Mouse (Mus musculus) c-Kit-positive CD71-negative TER-119-negative erythroid progenitor cells, embryonic 14.5 days (primary cell): ENCODE data around the gene Acox2.
A peak's percentile ranks its signal among the peaks of the same experiment; 100 is the strongest.

Experiments used
- DNase-seq: peaks from one replicate; pipeline ENCODE4 v3.0.0-alpha.2; 2013; ENCODE audit warnings: low read depth

Gene Acox2

DNA sequence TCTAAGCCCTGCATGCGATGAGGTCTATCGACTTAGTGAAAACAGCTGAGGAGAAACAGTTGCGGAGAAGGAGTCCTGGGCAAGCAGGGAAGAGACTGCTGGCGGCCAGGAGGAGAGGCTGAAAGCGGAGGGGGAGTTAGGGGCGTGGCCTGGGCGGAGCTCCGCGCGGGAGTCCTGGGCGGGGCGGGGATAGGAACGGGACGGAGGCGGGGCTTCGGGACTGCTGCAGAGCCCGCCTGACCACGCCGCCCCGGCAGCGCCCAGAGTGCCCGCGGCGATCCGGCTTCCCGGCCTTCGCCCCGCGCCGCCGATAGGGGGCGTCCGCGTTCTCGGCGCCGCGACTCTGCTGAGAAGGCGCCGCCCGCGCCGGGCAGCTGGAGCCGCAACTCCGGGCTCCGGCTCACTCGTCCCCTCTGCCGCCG lies 45.3 kb downstream of the Acox2 start, which contains the start of gene Kctd6:
TSS of gene Kctd6 (plus strand) at position 338 of the 422 bp plus-strand sequence.
- peak; percentile 82 for DNase-seq

GRCm38 (mm10) chr14:8212996-8213395 lies 46.2 kb downstream of the Acox2 start:
- DNase-seq, result no peak

- DNase-seq, result no peak
Measured at GRCm38 (mm10) chr14:8209896-8210295, 49.3 kb downstream of the Acox2 start.

GRCm38 (mm10) chr14:8208876-8209275 lies 50.3 kb downstream of the Acox2 start:
- no peak for DNase-seq

GRCm38 (mm10) chr14:8207543-8207942 lies 51.6 kb downstream of the Acox2 start:
- DNase-seq, result no peak

- DNase-seq, result no peak
Measured at GRCm38 (mm10) chr14:8207105-8207504, 52.0 kb downstream of the Acox2 start.

GRCm38 (mm10) chr14:8206179-8206910 lies 52.8 kb downstream of the Acox2 start:
- DNase-seq, result no peak

DNA sequence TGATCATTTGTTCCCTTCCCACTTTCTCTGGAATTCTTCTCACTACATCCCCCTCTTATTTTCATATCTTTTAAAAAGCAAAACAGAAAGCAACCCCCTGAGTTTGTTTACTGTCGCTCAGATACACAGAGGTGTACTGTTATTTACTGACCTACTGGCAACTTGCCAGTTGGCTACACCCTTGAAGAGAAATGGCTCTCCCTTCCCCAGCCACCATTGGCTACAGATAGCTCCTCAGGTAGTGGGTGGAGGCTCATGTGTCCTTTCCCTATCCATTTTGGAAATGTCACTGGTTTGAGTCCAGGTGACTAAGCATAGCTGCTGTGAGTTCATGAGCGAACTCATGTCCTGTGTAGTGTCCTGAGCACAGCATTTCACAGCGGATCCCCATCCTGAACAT lies 57.4 kb downstream of the Acox2 start:
- DNase-seq, result no peak

DNA sequence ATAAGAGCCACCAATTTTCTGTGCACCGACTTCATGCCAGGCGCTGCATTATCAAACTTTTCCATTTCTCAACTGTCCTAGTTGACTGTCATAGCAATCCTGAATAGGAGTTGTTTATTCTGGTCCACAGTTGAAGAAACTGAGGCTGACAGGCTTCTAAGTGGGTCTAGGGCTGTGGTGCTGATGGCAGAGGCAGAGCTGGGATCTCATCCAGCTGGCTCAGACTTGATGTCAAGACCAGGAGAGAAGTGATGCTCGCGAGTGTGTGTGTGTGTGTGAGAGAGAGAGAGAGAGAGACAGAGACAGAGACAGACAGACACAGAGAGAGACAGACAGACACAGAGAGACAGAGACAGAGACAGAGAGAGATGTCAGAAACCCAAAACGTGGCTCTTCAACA lies 58.4 kb downstream of the Acox2 start:
- DNase-seq, result no peak

GRCm38 (mm10) chr14:8192727-8193126 lies 66.4 kb downstream of the Acox2 start:
- DNase-seq, result no peak

DNA sequence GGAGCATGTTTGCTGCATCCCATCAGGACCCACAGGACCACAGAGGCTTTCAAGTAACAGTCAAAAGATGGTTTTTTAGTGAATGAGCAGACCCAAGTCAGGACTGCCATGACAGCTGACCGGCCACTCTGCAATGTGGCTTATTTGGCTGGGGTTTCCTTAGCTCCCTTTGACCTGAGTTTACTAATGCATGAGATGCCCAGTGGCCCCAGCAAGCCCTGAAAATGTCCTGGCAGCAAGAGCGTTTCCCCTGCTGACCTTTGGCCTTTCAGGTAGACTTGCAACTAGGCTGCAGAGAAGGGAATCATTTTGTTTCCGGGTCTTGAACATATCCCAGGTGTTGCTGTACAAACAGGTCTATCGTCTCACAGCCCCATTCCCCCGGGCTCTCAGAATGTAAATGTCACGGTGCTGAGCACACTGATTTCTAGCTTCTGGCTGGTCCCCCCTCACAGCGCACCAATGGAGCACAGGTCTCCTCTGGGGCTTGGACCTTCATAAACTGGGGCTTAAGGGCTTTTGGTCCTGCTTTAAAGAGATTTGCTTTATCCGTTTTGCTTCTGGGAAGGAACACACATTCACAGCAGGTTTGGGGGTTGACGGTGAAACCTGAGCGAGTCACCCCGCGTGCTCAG lies 67.7 kb downstream of the Acox2 start:
- DNase-seq, result no peak

GRCm38 (mm10) chr14:8190556-8190955 lies 68.6 kb downstream of the Acox2 start:
- DNase-seq, result no peak

DNA sequence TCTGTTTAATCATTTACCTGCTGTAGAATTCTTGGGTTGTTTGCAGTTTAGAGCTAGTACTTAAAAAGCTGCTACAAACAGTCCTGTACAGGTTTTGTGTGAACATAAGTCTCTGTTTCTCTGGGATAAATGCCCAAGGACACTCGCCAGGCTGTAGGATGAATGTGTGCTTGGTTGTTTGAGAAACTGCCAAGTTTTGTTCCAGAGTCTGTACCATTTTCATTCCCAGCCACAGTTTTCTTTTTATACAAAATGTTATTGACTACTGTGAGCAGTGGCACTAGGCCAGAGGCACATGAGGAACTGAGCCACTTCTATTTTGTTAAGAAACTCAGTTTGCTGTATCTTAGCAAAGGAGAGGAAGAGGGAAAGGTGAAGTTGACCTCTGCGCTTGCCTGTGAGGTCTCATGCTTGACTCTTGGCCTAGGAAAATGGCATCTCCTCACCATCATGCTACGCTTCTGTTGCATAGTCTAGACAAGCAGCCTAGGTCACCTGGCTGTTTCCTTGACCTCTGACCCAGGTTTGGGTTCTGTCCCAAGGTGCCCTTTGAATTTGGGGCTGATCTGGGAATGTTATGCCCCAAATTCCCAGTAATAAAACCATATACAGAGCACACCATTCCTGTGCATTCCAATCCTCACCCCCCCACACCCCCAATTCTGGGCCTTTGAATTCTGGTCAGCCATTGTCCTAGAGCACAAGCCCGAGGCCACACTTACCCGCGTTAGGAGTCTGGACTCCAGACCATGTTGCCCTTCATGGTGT lies 72.7 kb downstream of the Acox2 start:
- no peak for DNase-seq

DNA sequence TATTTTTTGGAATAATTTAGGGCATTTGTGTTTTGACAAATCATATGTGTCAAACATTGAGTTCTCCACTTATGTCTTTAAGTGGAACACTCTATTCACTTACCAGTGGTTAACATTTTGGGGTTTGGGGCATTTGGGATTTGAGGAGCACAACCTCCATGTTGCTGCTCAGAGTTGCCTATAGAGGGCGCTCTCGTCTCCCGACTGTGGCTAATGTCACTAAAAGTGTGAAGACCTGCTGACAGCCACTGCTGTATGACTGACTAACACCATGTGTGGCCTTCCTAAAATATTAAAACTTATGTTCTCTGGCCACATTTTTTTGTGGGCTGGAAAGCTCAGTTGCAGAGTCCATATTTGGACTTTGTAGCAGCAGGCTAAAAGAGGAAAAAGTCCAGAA lies 75.8 kb downstream of the Acox2 start:
- no peak for DNase-seq

- DNase-seq, result no peak
Measured at GRCm38 (mm10) chr14:8180371-8181035, 78.7 kb downstream of the Acox2 start.

GRCm38 (mm10) chr14:8176251-8176650 lies 82.9 kb downstream of the Acox2 start:
- DNase-seq, result no peak
